Mouse (Mus musculus): ENCODE data around the gene Ktn1. TPM values are rescaled to one million over a fixed set of nuclear protein-coding genes. Genes with fewer than 3 reads are reported as not detected.

Gene Ktn1
- polyA plus RNA-seq, 1 experiment from 2014 or later = 76.8 TPM

- H3K4me2 ChIP-seq = no peak overlapping the region
- no peak for ATAC-seq (ENCODE audit: low FRiP score)
These were observed 2.0 kb upstream of the Ktn1 start for GRCm38 (mm10) chr14:47646246-47646645.

GRCm38 (mm10) chr14:47646696-47647516, 1.3 kb upstream of the Ktn1 start:
- H3K4me2 ChIP-seq = no peak overlapping the region
- H3K4me3 ChIP-seq = no peak overlapping the region
- H3K4me1 ChIP-seq (replicated peaks) = peaks cover 31% of the 10 kb centered on the region
- no peaks in the 10 kb centered on the region for H3K36me3 ChIP-seq
- peaks cover 7% of the 10 kb centered on the region; the same call in 1 of the 2 replicates for H3K27me3 ChIP-seq
- no peak overlapping the region for H3K27ac ChIP-seq
- no peak for ATAC-seq (ENCODE audit: low FRiP score)
- H3K9ac ChIP-seq = no peak overlapping the region
- no peaks in the 10 kb centered on the region for H3K9me3 ChIP-seq
- WGBS = 75% methylated on average over 9 of the region's 9 CpGs

More at GRCm38 (mm10) chr14:47646246-47646645, 2.0 kb upstream of the Ktn1 start:
- WGBS = 25% methylated on average over 5 of the region's 5 CpGs
- Histone ChIP-seq H3K27me3 (peaks cover 7% of the 10 kb centered on the region; the same call in 1 of the 2 replicates), H3K36me3 (no peaks in the 10 kb centered on the region), H3K9me3 (no peaks in the 10 kb centered on the region), H3K4me3 (no peak overlapping the region), H3K4me1 (replicated peaks) (peaks cover 25% of the 10 kb centered on the region), H3K27ac (no peak overlapping the region), H3K9ac (no peak overlapping the region)

- H3K4me1 ChIP-seq (replicated peaks) = peaks cover 31% of the 10 kb centered on the region
- H3K4me3 ChIP-seq = peak overlapping the region; percentile 99
- H3K4me2 ChIP-seq = peak overlapping the region; percentile 76
- H3K27me3 ChIP-seq = peaks cover 7% of the 10 kb centered on the region; the same call in 1 of the 2 replicates
- H3K27ac ChIP-seq = peak overlapping the region; percentile 95
- ATAC-seq (ENCODE audit: low FRiP score) = peak; percentile 94
- H3K36me3 ChIP-seq = no peaks in the 10 kb centered on the region
- H3K9me3 ChIP-seq = no peaks in the 10 kb centered on the region
- peak overlapping the region; percentile 98 for H3K9ac ChIP-seq
- under 1% methylated on average over 60 of the region's 82 CpGs for WGBS
These were observed 720 bp downstream of the Ktn1 start for GRCm38 (mm10) chr14:47648706-47649630.

- H3K4me1 ChIP-seq (replicated peaks) = peaks cover 31% of the 10 kb centered on the region
- peaks cover 7% of the 10 kb centered on the region; the same call in 1 of the 2 replicates for H3K27me3 ChIP-seq
- no peaks in the 10 kb centered on the region for H3K36me3 ChIP-seq
- peak overlapping the region; percentile 98 for H3K9ac ChIP-seq
- WGBS = under 1% methylated on average over 46 of the region's 46 CpGs
- ATAC-seq (ENCODE audit: low FRiP score) = peak; percentile 88
- peak overlapping the region; percentile 99 for H3K4me3 ChIP-seq
- H3K4me2 ChIP-seq = peak overlapping the region; percentile 76
- peak overlapping the region; percentile 95 for H3K27ac ChIP-seq
- no peaks in the 10 kb centered on the region for H3K9me3 ChIP-seq
These were observed 1.5 kb downstream of the Ktn1 start for GRCm38 (mm10) chr14:47649631-47650337.

GRCm38 (mm10) chr14:47650338-47650720, 2.1 kb downstream of the Ktn1 start:
- peak overlapping the region; percentile 98 for H3K9ac ChIP-seq
- no peak overlapping the region for H3K27ac ChIP-seq
- H3K4me3 ChIP-seq = peak overlapping the region; percentile 99
- H3K4me2 ChIP-seq = peak overlapping the region; percentile 76
- H3K4me1 ChIP-seq (replicated peaks) = peaks cover 31% of the 10 kb centered on the region
- 26% methylated on average over 6 of the region's 6 CpGs for WGBS
- peaks cover 7% of the 10 kb centered on the region; the same call in 1 of the 2 replicates for H3K27me3 ChIP-seq
- ATAC-seq (ENCODE audit: low FRiP score) = no peak
- no peaks in the 10 kb centered on the region for H3K9me3 ChIP-seq
- no peaks in the 10 kb centered on the region for H3K36me3 ChIP-seq

- Histone ChIP-seq H3K4me3 (no peak overlapping the region), H3K36me3 (peaks cover 2% of the 10 kb centered on the region; the same call in 1 of the 2 replicates), H3K9me3 (no peaks in the 10 kb centered on the region), H3K9ac (no peak overlapping the region), H3K27me3 (peaks cover 7% of the 10 kb centered on the region; the same call in 1 of the 2 replicates), H3K4me2 (no peak overlapping the region), H3K4me1 (replicated peaks) (peaks cover 25% of the 10 kb centered on the region), H3K27ac (no peak overlapping the region)
- 87% methylated on average over 4 of the region's 4 CpGs for WGBS
- no peak for ATAC-seq (ENCODE audit: low FRiP score)
These were observed 3.0 kb downstream of the Ktn1 start for GRCm38 (mm10) chr14:47651272-47651671.

- ATAC-seq (ENCODE audit: low FRiP score) = no peak
- 97% methylated on average over 2 of the region's 2 CpGs for WGBS
- no peaks in the 10 kb centered on the region for H3K9me3 ChIP-seq
- H3K9ac ChIP-seq = no peak overlapping the region
- no peak overlapping the region for H3K4me2 ChIP-seq
- peaks cover 12% of the 10 kb centered on the region for H3K4me1 ChIP-seq (replicated peaks)
- H3K4me3 ChIP-seq = no peak overlapping the region
- H3K27me3 ChIP-seq = no peaks in the 10 kb centered on the region
- no peak overlapping the region for H3K27ac ChIP-seq
- H3K36me3 ChIP-seq = peaks cover 4% of the 10 kb centered on the region; the same call in 1 of the 2 replicates
These were observed 7.2 kb downstream of the Ktn1 start for GRCm38 (mm10) chr14:47655444-47655843.

GRCm38 (mm10) chr14:47663844-47664469, 15.7 kb downstream of the Ktn1 start:
- Histone ChIP-seq H3K27me3 (no peaks in the 10 kb centered on the region), H3K27ac (no peak overlapping the region), H3K4me1 (replicated peaks) (no peaks in the 10 kb centered on the region), H3K4me2 (no peak overlapping the region), H3K9ac (no peak overlapping the region), H3K9me3 (no peaks in the 10 kb centered on the region), H3K4me3 (no peak overlapping the region), H3K36me3 (peaks cover 12% of the 10 kb centered on the region; the same call in 1 of the 2 replicates)
- ATAC-seq (ENCODE audit: low FRiP score) = no peak
- WGBS = 93% methylated on average over 11 of the region's 11 CpGs

GRCm38 (mm10) chr14:47664470-47664864, 16.2 kb downstream of the Ktn1 start:
- Histone ChIP-seq H3K4me2 (no peak overlapping the region), H3K27me3 (no peaks in the 10 kb centered on the region), H3K9ac (no peak overlapping the region), H3K9me3 (no peaks in the 10 kb centered on the region), H3K4me1 (replicated peaks) (no peaks in the 10 kb centered on the region), H3K27ac (no peak overlapping the region), H3K4me3 (no peak overlapping the region), H3K36me3 (peaks cover 17% of the 10 kb centered on the region; the same call in 1 of the 2 replicates)
- ATAC-seq (ENCODE audit: low FRiP score) = no peak

- Histone ChIP-seq H3K9ac (no peak overlapping the region), H3K4me3 (no peak overlapping the region), H3K9me3 (no peaks in the 10 kb centered on the region), H3K4me1 (replicated peaks) (no peaks in the 10 kb centered on the region), H3K36me3 (peaks cover 18% of the 10 kb centered on the region; the same call in 1 of the 2 replicates), H3K27me3 (no peaks in the 10 kb centered on the region), H3K27ac (no peak overlapping the region), H3K4me2 (no peak overlapping the region)
- 91% methylated on average over 5 of the region's 5 CpGs for WGBS
- no peak for ATAC-seq (ENCODE audit: low FRiP score)
These were observed 17.0 kb downstream of the Ktn1 start for GRCm38 (mm10) chr14:47665061-47665778.

- Histone ChIP-seq H3K4me1 (replicated peaks) (no peaks in the 10 kb centered on the region), H3K36me3 (peaks cover 33% of the 10 kb centered on the region), H3K27me3 (no peaks in the 10 kb centered on the region), H3K27ac (no peak overlapping the region), H3K4me3 (no peak overlapping the region), H3K9me3 (no peaks in the 10 kb centered on the region), H3K9ac (no peak overlapping the region), H3K4me2 (no peak overlapping the region)
- no peak for ATAC-seq (ENCODE audit: low FRiP score)
These were observed 19.8 kb downstream of the Ktn1 start for GRCm38 (mm10) chr14:47668096-47668495.

All from hindbrain, embryonic 13.5 days (tissue).